Mouse (Mus musculus) intestine, embryonic 14.5 days (tissue): Measurements from ENCODE around the gene A630001G21Rik. TPM values are rescaled to one million over a fixed set of nuclear protein-coding genes. Genes with fewer than 3 reads are reported as not detected.
"Not testable (repeated sequence)": the region's sequence is repeated elsewhere in the genome, so short reads cannot be mapped to it uniquely, and the experiment has no call there.

Experiments
- ATAC-seq: fragments of 200-750 bp; cut with Nextera tagmentation; replicated peaks from 2 replicates; pipeline ENCODE4 v1.8.0; 2017; ENCODE audit warnings: low read depth, moderate number of reproducible peaks, moderate TSS enrichment, moderate library complexity; ENCODE audit not compliant: low FRiP score, low TSS enrichment
- DNase-seq: peaks from one replicate; pipeline ENCODE4 v3.0.0-alpha.2; 2018; ENCODE audit warnings: low spot score
- H3K27ac ChIP-seq: fragments of 300-500 bp; sonication (generic); 2 replicates; pipeline ENCODE4 v1.5.1; 2014; ENCODE audit warnings: low read depth, mild to moderate bottlenecking, control low read depth
- H3K27me3 ChIP-seq: fragments of 300-500 bp; sonication (generic); replicated peaks from 2 replicates; pipeline ENCODE4 v1.6.1; 2014; ENCODE audit warnings: low read length, control low read depth; ENCODE audit not compliant: control insufficient read depth, insufficient read depth
- H3K36me3 ChIP-seq: fragments of 300-500 bp; sonication (generic); 2 replicates; pipeline ENCODE4 v1.6.1; 2014; ENCODE audit warnings: low read length, control low read depth; ENCODE audit not compliant: control insufficient read depth, insufficient read depth
- H3K4me1 ChIP-seq: fragments of 300-500 bp; sonication (generic); replicated peaks from 2 replicates; pipeline ENCODE4 v1.6.1; 2014; ENCODE audit warnings: low read length, control low read depth, mixed read lengths; ENCODE audit not compliant: control insufficient read depth, insufficient read depth
- H3K4me2 ChIP-seq: fragments of 300-500 bp; sonication (generic); 2 replicates; pipeline ENCODE4 v1.6.1; 2014; ENCODE audit warnings: low read length
- H3K4me3 ChIP-seq: fragments of 300-500 bp; sonication (generic); 2 replicates; pipeline ENCODE4 v1.5.1; 2014; ENCODE audit warnings: low read depth, low read length, control low read depth, mixed read lengths
- H3K9ac ChIP-seq: fragments of 300-500 bp; sonication (generic); 2 replicates; pipeline ENCODE4 v1.6.1; 2014; ENCODE audit warnings: mild to moderate bottlenecking, low read length
- H3K9me3 ChIP-seq: fragments of 300-500 bp; sonication (generic); 2 replicates; pipeline ENCODE4 v1.6.1; 2016; ENCODE audit warnings: low read length, control low read depth; ENCODE audit not compliant: control insufficient read depth
- whole genome bisulfite sequencing: fragments of 180-500 bp; shearing (Covaris S2); extraction: QIAGEN DNeasy Blood & Tissue Kit; methylation state at CpG from one replicate; pipeline ENCODE4 v1.1.7; 2014; 5-methylcytosine and 5-hydroxymethylcytosine counted together
- polyA plus RNA-seq: library from polyadenylated mRNA; unstranded; fragments of >200 nt; fragmentation: Nextera tagmentation; extraction: Ambion mirVana; gene quantifications from 2 replicates; pipeline ENCODE4 v1.2.1, GENCODE M21; 2014

The A630001G21Rik gene
- polyA plus RNA-seq: 0.67 and 1.1 TPM in 2 replicates

DNA sequence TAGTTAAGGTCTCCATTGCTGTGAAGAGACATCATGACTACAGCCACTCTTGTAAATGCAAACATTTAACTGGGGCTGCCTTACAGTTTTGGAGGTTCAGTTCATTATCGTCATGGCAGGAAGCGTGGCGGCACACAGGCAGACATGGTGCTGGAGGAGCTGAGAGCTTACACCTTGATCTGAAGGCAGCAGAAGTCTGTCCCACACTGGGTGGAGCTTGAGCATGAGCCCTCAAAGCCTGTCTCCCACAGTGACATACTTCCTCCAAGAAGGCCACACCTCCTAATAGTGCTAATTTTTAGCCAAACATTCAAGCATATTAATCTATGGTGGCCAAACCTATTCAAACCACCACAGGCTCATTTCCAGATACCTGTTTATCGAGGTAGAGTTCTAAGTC is at the start of gene A630001G21Rik:
Gene A630001G21Rik (minus strand): TSS at position 208 of the 400 bp plus-strand sequence.
- no peak within 1 kb of the TSS for H3K27ac ChIP-seq
- H3K9ac ChIP-seq: no peak within 1 kb of the TSS
- H3K4me3 ChIP-seq: no peak within 1 kb of the TSS
- H3K4me2 ChIP-seq: no peak within 1 kb of the TSS
- no peak for DNase-seq
- no peaks in the 10 kb centered on the region for H3K9me3 ChIP-seq
- H3K4me1 ChIP-seq: no peaks in the 10 kb centered on the region
- no peaks in the 10 kb centered on the region for H3K36me3 ChIP-seq
- no peaks in the 10 kb centered on the region for H3K27me3 ChIP-seq
- no peak for ATAC-seq
- 91% methylated on average over 4 of the region's 4 CpGs for WGBS

- WGBS: 58% methylated on average over 5 of the region's 5 CpGs
- H3K4me1 ChIP-seq: no peaks in the 10 kb centered on the region
- H3K27ac ChIP-seq: no peak overlapping the region
- no peaks in the 10 kb centered on the region for H3K27me3 ChIP-seq
- H3K4me3 ChIP-seq: no peak overlapping the region
- DNase-seq (no peak), ATAC-seq (no peak)
- no peak overlapping the region for H3K4me2 ChIP-seq
- H3K36me3 ChIP-seq: peaks cover 34% of the 10 kb centered on the region
- no peaks in the 10 kb centered on the region for H3K9me3 ChIP-seq
- no peak overlapping the region for H3K9ac ChIP-seq
Observed at GRCm38 (mm10) chr1:85827166-85827565, 48.7 kb upstream of the A630001G21Rik start.

DNA sequence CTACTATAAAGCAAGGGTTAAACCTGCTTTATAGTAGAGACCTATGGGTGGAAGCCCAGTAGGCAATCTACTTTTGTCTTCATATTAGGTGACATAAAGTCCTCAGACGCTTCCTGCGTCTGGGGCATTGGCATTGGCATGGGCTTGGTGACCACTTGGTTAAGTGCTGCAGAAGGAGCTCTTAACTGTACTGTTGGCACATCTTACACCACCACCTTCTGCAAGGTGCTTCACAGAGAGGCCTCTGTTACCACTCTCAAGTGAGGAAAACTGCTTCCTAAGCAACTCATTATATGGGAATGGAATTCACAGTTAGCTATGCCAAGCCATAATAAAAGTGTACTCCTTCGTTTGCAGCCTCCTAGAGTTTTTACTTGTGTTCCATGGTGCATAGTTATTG is 46.5 kb upstream of the A630001G21Rik start:
- no peak for DNase-seq
- Histone ChIP-seq H3K27ac (no peak overlapping the region), H3K9ac (no peak overlapping the region), H3K4me3 (no peak overlapping the region), H3K9me3 (no peaks in the 10 kb centered on the region), H3K4me1 (no peaks in the 10 kb centered on the region), H3K27me3 (no peaks in the 10 kb centered on the region), H3K36me3 (peaks cover 50% of the 10 kb centered on the region), H3K4me2 (no peak overlapping the region)
- 97% methylated on average over 3 of the region's 3 CpGs for WGBS
- ATAC-seq: no peak

GRCm38 (mm10) chr1:85822239-85822638 is 43.8 kb upstream of the A630001G21Rik start:
- Histone ChIP-seq H3K36me3 (peaks cover 55% of the 10 kb centered on the region), H3K9me3 (no peaks in the 10 kb centered on the region), H3K9ac (no peak overlapping the region), H3K4me2 (no peak overlapping the region), H3K4me3 (no peak overlapping the region), H3K27me3 (no peaks in the 10 kb centered on the region), H3K27ac (no peak overlapping the region), H3K4me1 (no peaks in the 10 kb centered on the region)
- WGBS: 82% methylated on average over 8 of the region's 8 CpGs
- ATAC-seq (no peak), DNase-seq (no peak)

DNA sequence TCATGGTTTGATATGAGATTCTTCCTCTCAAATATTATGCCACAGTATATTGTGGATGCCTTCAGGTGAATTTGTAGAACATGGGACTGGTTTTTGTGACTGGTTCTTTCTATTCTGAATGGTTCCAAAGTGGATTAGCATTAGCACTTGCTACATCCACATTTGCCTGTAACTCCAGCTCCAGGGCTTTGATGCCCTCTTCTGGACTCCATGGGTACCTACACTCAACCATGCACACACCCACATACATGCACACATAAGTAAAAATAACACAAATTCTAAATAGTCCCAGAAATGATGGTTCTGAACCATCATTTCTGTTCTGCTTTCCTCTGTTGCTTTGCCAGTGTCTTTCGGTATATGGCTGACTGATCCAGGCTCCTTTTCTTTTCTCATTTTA is 41.3 kb upstream of the A630001G21Rik start:
- H3K4me1 ChIP-seq: no peaks in the 10 kb centered on the region
- H3K9ac ChIP-seq: no peak overlapping the region
- peaks cover 44% of the 10 kb centered on the region for H3K36me3 ChIP-seq
- 97% methylated on average over 1 of the region's 1 CpGs for WGBS
- H3K4me3 ChIP-seq: no peak overlapping the region
- H3K27ac ChIP-seq: no peak overlapping the region
- H3K27me3 ChIP-seq: no peaks in the 10 kb centered on the region
- ATAC-seq (no peak), DNase-seq (no peak)
- no peaks in the 10 kb centered on the region for H3K9me3 ChIP-seq
- no peak overlapping the region for H3K4me2 ChIP-seq

GRCm38 (mm10) chr1:85818121-85818520 is 39.7 kb upstream of the A630001G21Rik start:
- ATAC-seq (no peak), DNase-seq (no peak)
- Histone ChIP-seq H3K9me3 (no peaks in the 10 kb centered on the region), H3K4me3 (no peak overlapping the region), H3K4me2 (no peak overlapping the region), H3K4me1 (peaks cover 6% of the 10 kb centered on the region; the same call in 1 of the 2 replicates), H3K27ac (no peak overlapping the region), H3K36me3 (peaks cover 37% of the 10 kb centered on the region), H3K9ac (no peak overlapping the region), H3K27me3 (no peaks in the 10 kb centered on the region)
- WGBS: 49% methylated on average over 6 of the region's 6 CpGs

DNA sequence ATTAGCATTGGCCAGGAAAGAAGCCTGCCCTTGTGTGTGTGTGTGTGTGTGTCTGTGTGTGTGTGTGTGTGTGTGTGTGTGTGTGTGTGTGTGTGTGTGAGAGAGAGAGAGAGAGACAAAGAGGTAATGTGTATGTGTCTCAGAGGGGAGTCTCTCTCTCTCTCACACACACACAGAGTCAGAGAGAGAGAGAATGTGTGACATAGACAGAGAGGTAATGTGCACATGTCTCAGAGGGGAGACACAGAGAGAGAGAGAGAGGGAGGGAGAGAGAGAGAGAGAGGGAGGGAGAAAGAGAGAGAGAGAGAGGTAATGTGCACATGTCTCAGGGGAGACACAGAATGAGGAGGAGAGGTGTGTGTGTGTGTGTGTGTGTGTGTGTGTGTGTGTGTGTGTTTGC is 35.8 kb upstream of the A630001G21Rik start:
- not testable (repeated sequence) for H3K4me3 ChIP-seq, H3K27me3 ChIP-seq, H3K9me3 ChIP-seq, H3K9ac ChIP-seq, ATAC-seq, H3K27ac ChIP-seq, H3K36me3 ChIP-seq, H3K4me2 ChIP-seq, DNase-seq
- H3K4me1 ChIP-seq: peaks cover 22% of the 10 kb centered on the region

- Histone ChIP-seq H3K9me3 (no peaks in the 10 kb centered on the region), H3K36me3 (no peaks in the 10 kb centered on the region), H3K4me1 (peaks cover 22% of the 10 kb centered on the region), H3K9ac (no peak overlapping the region), H3K4me3 (no peak overlapping the region), H3K27ac (no peak overlapping the region), H3K27me3 (no peaks in the 10 kb centered on the region), H3K4me2 (no peak overlapping the region)
- DNase-seq: no peak
- ATAC-seq: no peak
- WGBS: 59% methylated on average over 2 of the region's 2 CpGs
Observed at GRCm38 (mm10) chr1:85810787-85811186, 32.3 kb upstream of the A630001G21Rik start.

DNA sequence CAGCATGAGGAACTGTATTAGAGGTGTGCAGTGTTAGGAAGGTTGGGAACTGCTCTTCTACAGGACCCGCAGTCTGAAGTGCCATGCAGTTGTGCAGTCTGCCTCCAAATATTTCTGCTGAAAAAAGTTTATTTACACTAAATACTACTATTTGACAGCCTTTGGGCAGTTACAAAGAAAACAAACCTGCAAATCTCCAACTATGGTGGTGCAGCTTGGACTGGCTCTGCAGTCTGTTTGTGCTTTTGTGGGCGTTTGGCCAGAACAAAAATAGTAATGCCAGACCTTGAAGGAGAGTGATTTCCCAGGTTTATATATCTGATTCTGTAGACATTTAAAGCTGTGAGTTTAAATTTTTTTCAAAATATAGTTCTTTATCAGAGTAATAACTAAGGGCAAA is 31.9 kb upstream of the A630001G21Rik start:
- Histone ChIP-seq H3K27ac (no peak overlapping the region), H3K9ac (no peak overlapping the region), H3K27me3 (no peaks in the 10 kb centered on the region), H3K4me3 (no peak overlapping the region), H3K36me3 (no peaks in the 10 kb centered on the region), H3K9me3 (no peaks in the 10 kb centered on the region), H3K4me2 (no peak overlapping the region), H3K4me1 (peaks cover 22% of the 10 kb centered on the region)
- WGBS: 47% methylated on average over 2 of the region's 2 CpGs
- ATAC-seq (no peak), DNase-seq (no peak)
